Mouse (Mus musculus): Measurements from ENCODE around the gene Ppt1. TPM values are rescaled to one million over a fixed set of nuclear protein-coding genes. Genes with fewer than 3 reads are reported as not detected.

Ppt1 gene
- polyA plus RNA-seq, 1 experiment from 2014 or later = 46.8 TPM

DNA sequence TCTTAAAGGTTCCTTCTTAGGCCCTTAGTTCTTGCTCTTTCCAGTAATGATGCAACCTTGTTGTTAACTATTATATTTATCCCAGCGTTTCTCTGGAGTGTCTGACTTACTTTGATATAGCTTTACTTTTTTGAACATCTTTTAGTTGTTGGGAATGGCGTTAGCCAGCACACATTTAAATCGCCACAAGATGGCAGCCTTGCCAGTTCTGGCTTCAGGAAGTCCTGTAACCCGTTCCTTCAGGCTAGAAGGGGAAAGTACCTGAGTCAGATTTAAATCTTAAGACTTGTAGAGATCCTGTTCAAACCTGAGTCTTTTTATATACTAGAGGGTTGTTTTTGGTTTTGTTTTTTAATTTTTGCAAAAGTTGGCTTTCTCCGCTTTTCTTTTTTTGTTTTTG lies 62.3 kb downstream of the Ppt1 start:
- TF ChIP-seq EP300 (optimal IDR thresholded peaks at IDR 0.05) = no peak
- TF ChIP-seq CTCF (IDR thresholded peaks at IDR 0.05; ENCODE audit: low read depth) = peak; percentile 89
- WGBS = 14% methylated on average over 5 of the region's 5 CpGs
- Histone ChIP-seq H3K27ac (replicated peaks) (no peak overlapping the region), H3K9ac (ENCODE audit: low read length) (no peak overlapping the region), H3K9me3 (ENCODE audit: control insufficient read depth, low read length) (no peaks in the 10 kb centered on the region), H3K36me3 (ENCODE audit: control insufficient read depth, insufficient read depth, low read length) (no peaks in the 10 kb centered on the region), H3K27me3 (ENCODE audit: control insufficient read depth, insufficient read depth, low read length) (no peaks in the 10 kb centered on the region), H3K4me1 (replicated peaks; ENCODE audit: control insufficient read depth, insufficient read depth) (no peaks in the 10 kb centered on the region), H3K4me2 (replicated peaks; ENCODE audit: low read depth) (no peak overlapping the region), H3K4me3 (ENCODE audit: low read depth, low read length) (no peak overlapping the region)
- ATAC-seq (ENCODE audit: low FRiP score, low TSS enrichment) (peak; percentile 76), DNase-seq (ENCODE audit: low spot score) (peak; percentile 73)

DNA sequence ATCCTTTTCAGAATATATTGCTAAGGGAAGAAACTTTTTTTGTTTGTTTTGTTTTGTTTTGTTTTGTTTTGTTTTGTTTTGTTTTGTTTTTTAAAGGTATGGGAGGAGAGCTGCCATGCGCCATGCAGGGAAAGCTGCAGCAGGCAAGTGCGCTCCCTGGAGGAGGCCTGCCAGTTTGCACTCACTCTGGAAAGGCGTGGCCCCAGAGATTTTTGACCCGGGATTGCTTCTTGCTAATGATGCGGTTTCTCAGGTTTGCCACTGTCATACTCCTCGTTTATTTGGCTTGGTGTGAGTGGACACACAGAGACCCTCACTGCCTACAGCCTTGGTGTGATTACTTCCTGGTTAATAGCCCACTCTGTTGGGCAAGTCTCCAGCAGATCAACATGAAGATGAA lies 66.1 kb downstream of the Ppt1 start:
- no peak overlapping the region for H3K4me2 ChIP-seq (replicated peaks; ENCODE audit: low read depth)
- H3K4me1 ChIP-seq (replicated peaks; ENCODE audit: control insufficient read depth, insufficient read depth) = no peaks in the 10 kb centered on the region
- H3K27ac ChIP-seq (replicated peaks) = no peak overlapping the region
- WGBS = 19% methylated on average over 6 of the region's 6 CpGs
- no peak overlapping the region for H3K9ac ChIP-seq (ENCODE audit: low read length)
- ATAC-seq (ENCODE audit: low FRiP score, low TSS enrichment) (no peak), DNase-seq (ENCODE audit: low spot score) (peak; percentile 41)
- H3K4me3 ChIP-seq (ENCODE audit: low read depth, low read length) = no peak overlapping the region
- no peaks in the 10 kb centered on the region for H3K9me3 ChIP-seq (ENCODE audit: control insufficient read depth, low read length)
- TF ChIP-seq EP300 (optimal IDR thresholded peaks at IDR 0.05) = no peak
- peak; percentile 61 for TF ChIP-seq CTCF (IDR thresholded peaks at IDR 0.05; ENCODE audit: low read depth)
- H3K27me3 ChIP-seq (ENCODE audit: control insufficient read depth, insufficient read depth, low read length) = no peaks in the 10 kb centered on the region
- H3K36me3 ChIP-seq (ENCODE audit: control insufficient read depth, insufficient read depth, low read length) = no peaks in the 10 kb centered on the region

DNA sequence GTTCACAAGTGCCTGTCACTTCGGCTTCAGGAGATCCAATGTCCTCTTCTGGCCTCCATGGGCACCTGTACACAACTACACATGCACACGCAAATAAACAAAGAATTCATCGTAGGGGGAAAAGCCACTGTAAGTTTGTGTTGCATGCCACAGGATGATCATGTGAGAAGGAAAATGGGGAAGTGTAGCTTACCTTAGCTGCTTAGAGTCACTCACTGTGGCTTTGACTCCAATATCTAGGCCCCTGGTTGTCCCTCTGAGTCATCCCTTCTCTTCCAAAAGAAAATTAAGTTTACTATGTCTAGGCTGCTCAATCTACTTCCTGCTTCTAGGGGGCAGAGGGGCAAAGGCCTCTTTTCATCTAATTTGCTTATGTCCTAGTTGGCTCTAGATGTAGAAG lies 67.7 kb downstream of the Ppt1 start:
- H3K4me1 ChIP-seq (replicated peaks; ENCODE audit: control insufficient read depth, insufficient read depth) = no peaks in the 10 kb centered on the region
- no peaks in the 10 kb centered on the region for H3K9me3 ChIP-seq (ENCODE audit: control insufficient read depth, low read length)
- 80% methylated on average over 3 of the region's 3 CpGs for WGBS
- TF ChIP-seq EP300 (optimal IDR thresholded peaks at IDR 0.05) = no peak
- no peak for TF ChIP-seq CTCF (IDR thresholded peaks at IDR 0.05; ENCODE audit: low read depth)
- H3K27me3 ChIP-seq (ENCODE audit: control insufficient read depth, insufficient read depth, low read length) = no peaks in the 10 kb centered on the region
- no peak overlapping the region for H3K4me2 ChIP-seq (replicated peaks; ENCODE audit: low read depth)
- no peaks in the 10 kb centered on the region for H3K36me3 ChIP-seq (ENCODE audit: control insufficient read depth, insufficient read depth, low read length)
- no peak overlapping the region for H3K4me3 ChIP-seq (ENCODE audit: low read depth, low read length)
- ATAC-seq (ENCODE audit: low FRiP score, low TSS enrichment) (no peak), DNase-seq (ENCODE audit: low spot score) (no peak)
- H3K27ac ChIP-seq (replicated peaks) = no peak overlapping the region
- H3K9ac ChIP-seq (ENCODE audit: low read length) = no peak overlapping the region

DNA sequence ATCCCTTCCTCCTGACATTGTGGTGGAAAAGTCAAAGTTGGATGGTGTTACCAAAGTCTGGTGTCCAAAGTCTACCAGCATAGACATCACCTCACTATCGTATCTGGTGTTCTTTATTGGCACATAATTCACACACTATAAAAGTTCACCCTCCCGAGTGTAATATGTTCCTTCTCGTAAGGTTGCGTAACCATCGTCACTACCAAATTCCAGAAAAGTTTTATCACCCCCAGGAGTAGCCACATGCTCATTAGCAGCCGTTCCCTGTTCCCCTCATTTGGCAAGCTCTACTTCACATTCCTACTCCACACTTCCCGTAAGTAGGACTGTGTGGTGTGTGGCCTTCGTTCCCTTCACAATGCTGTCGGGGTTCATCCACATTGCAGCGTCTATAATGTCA lies 69.3 kb downstream of the Ppt1 start:
- no peaks in the 10 kb centered on the region for H3K36me3 ChIP-seq (ENCODE audit: control insufficient read depth, insufficient read depth, low read length)
- H3K4me1 ChIP-seq (replicated peaks; ENCODE audit: control insufficient read depth, insufficient read depth) = no peaks in the 10 kb centered on the region
- no peak overlapping the region for H3K4me2 ChIP-seq (replicated peaks; ENCODE audit: low read depth)
- ATAC-seq (ENCODE audit: low FRiP score, low TSS enrichment) (no peak), DNase-seq (ENCODE audit: low spot score) (no peak)
- H3K4me3 ChIP-seq (ENCODE audit: low read depth, low read length) = no peak overlapping the region
- no peak overlapping the region for H3K9ac ChIP-seq (ENCODE audit: low read length)
- no peak overlapping the region for H3K27ac ChIP-seq (replicated peaks)
- TF ChIP-seq EP300 (optimal IDR thresholded peaks at IDR 0.05) (no peak), CTCF (IDR thresholded peaks at IDR 0.05; ENCODE audit: low read depth) (no peak)
- H3K27me3 ChIP-seq (ENCODE audit: control insufficient read depth, insufficient read depth, low read length) = no peaks in the 10 kb centered on the region
- 73% methylated on average over 10 of the region's 10 CpGs for WGBS
- H3K9me3 ChIP-seq (ENCODE audit: control insufficient read depth, low read length) = no peaks in the 10 kb centered on the region

Other genes with a start within 250 kb of the Ppt1 start
- not detected in 2 replicates for gene 9530002B09Rik, start 147.0 kb upstream of the Ppt1 start, polyA plus RNA-seq (2015; fragmentation: Nextera tagmentation; extraction: Ambion mirVana)
- 53.2 and 56.2 TPM in 2 replicates for gene Cap1, start 49.8 kb downstream of the Ppt1 start, polyA plus RNA-seq (2015; fragmentation: Nextera tagmentation; extraction: Ambion mirVana)
- gene Mfsd2a, start 124.9 kb downstream of the Ppt1 start, polyA plus RNA-seq (2015; fragmentation: Nextera tagmentation; extraction: Ambion mirVana) = 6.8 and 7.1 TPM in 2 replicates
- 14.2 and 17.4 TPM in 2 replicates for gene Mycl, start 159.4 kb downstream of the Ppt1 start, polyA plus RNA-seq (2015; fragmentation: Nextera tagmentation; extraction: Ambion mirVana)
- gene Trit1, start 180.4 kb downstream of the Ppt1 start, polyA plus RNA-seq (2015; fragmentation: Nextera tagmentation; extraction: Ambion mirVana) = 11.6 and 12.0 TPM in 2 replicates